Mouse (Mus musculus): ENCODE measurements around the gene Actl6a. TPM values are rescaled to one million over a fixed set of nuclear protein-coding genes. Genes with fewer than 3 reads are reported as not detected.
A peak's percentile ranks its signal among the peaks of the same experiment; 100 is the strongest.
"Not testable (repeated sequence)": the region's sequence is repeated elsewhere in the genome, so short reads cannot be mapped to it uniquely, and the experiment has no call there.

The Actl6a gene
- total and polyA plus RNA-seq, 2 experiments from 2014 or later: 43.6 to 44.3 TPM

- Histone ChIP-seq H3K27me3 (ENCODE audit: insufficient read depth, low read length) (no peaks in the 10 kb centered on the region), H3K9me3 (ENCODE audit: low read length) (no peaks in the 10 kb centered on the region), H3K4me1 (ENCODE audit: insufficient read depth) (no peaks in the 10 kb centered on the region), H3K9ac (no peak overlapping the region), H3K36me3 (ENCODE audit: insufficient read depth) (peaks cover 84% of the 10 kb centered on the region), H3K27ac (ENCODE audit: low read depth, low read length) (no peak overlapping the region), H3K4me3 (ENCODE audit: low read depth, low read length) (no peak overlapping the region), H3K4me2 (ENCODE audit: low read depth) (no peak overlapping the region)
- TF ChIP-seq CTCF (IDR thresholded peaks at IDR 0.05; ENCODE audit: low read depth): no peak
- no peak for ATAC-seq
- WGBS: 83% methylated on average over 4 of the region's 4 CpGs
- DNase-seq: no peak
Observed at GRCm38 (mm10) chr3:32727861-32728260, 21.8 kb downstream of the Actl6a start.

- ATAC-seq (peak; percentile 98), DNase-seq (peak; percentile 99)
- H3K9ac ChIP-seq: peak within 1 kb of the TSS; percentile 81
- no peaks in the 10 kb centered on the region for H3K27me3 ChIP-seq (ENCODE audit: insufficient read depth, low read length)
- 0 out of 2 replicates have a peak, but pooled peaks cover 9% of the 10 kb centered on the region for H3K4me1 ChIP-seq (ENCODE audit: insufficient read depth)
- H3K27ac ChIP-seq (ENCODE audit: low read depth, low read length): peak within 1 kb of the TSS; percentile 94
- WGBS: 1% methylated on average over 62 of the region's 62 CpGs
- H3K9me3 ChIP-seq (ENCODE audit: low read length): no peaks in the 10 kb centered on the region
- H3K36me3 ChIP-seq (ENCODE audit: insufficient read depth): peaks cover 19% of the 10 kb centered on the region
- H3K4me3 ChIP-seq (ENCODE audit: low read depth, low read length): peak within 1 kb of the TSS; percentile 80
- TF ChIP-seq CTCF (IDR thresholded peaks at IDR 0.05; ENCODE audit: low read depth): no peak
- peak within 1 kb of the TSS; percentile 84 for H3K4me2 ChIP-seq (ENCODE audit: low read depth)
Observed at GRCm38 (mm10) chr3:32736244-32737171, 30.4 kb downstream of the Actl6a start, which contains the start of gene Ndufb5. Gene Ndufb5 (plus strand): TSS chr3:32736990.

GRCm38 (mm10) chr3:32737172-32737655, 31.1 kb downstream of the Actl6a start, which contains the start of gene Mrpl47:
Gene Mrpl47 (minus strand): TSS chr3:32737605.
- H3K9me3 ChIP-seq (ENCODE audit: low read length): no peaks in the 10 kb centered on the region
- TF ChIP-seq CTCF (IDR thresholded peaks at IDR 0.05; ENCODE audit: low read depth): no peak
- peak within 1 kb of the TSS; percentile 81 for H3K9ac ChIP-seq
- DNase-seq: no peak
- peak within 1 kb of the TSS; percentile 80 for H3K4me3 ChIP-seq (ENCODE audit: low read depth, low read length)
- H3K4me1 ChIP-seq (ENCODE audit: insufficient read depth): 0 out of 2 replicates have a peak, but pooled peaks cover 9% of the 10 kb centered on the region
- peak; percentile 38 for ATAC-seq
- peaks cover 12% of the 10 kb centered on the region for H3K36me3 ChIP-seq (ENCODE audit: insufficient read depth)
- 2% methylated on average over 31 of the region's 31 CpGs for WGBS
- peak within 1 kb of the TSS; percentile 84 for H3K4me2 ChIP-seq (ENCODE audit: low read depth)
- H3K27ac ChIP-seq (ENCODE audit: low read depth, low read length): peak within 1 kb of the TSS; percentile 94
- H3K27me3 ChIP-seq (ENCODE audit: insufficient read depth, low read length): no peaks in the 10 kb centered on the region

GRCm38 (mm10) chr3:32738549-32738948, 32.5 kb downstream of the Actl6a start:
- H3K36me3 ChIP-seq (ENCODE audit: insufficient read depth): peaks cover 4% of the 10 kb centered on the region; the same call in 1 of the 2 replicates
- no peak for DNase-seq
- WGBS: 96% methylated on average over 5 of the region's 5 CpGs
- no peaks in the 10 kb centered on the region for H3K9me3 ChIP-seq (ENCODE audit: low read length)
- no peak overlapping the region for H3K4me2 ChIP-seq (ENCODE audit: low read depth)
- 0 out of 2 replicates have a peak, but pooled peaks cover 9% of the 10 kb centered on the region for H3K4me1 ChIP-seq (ENCODE audit: insufficient read depth)
- no peak overlapping the region for H3K4me3 ChIP-seq (ENCODE audit: low read depth, low read length)
- no peak overlapping the region for H3K27ac ChIP-seq (ENCODE audit: low read depth, low read length)
- H3K9ac ChIP-seq: no peak overlapping the region
- no peak for ATAC-seq
- no peaks in the 10 kb centered on the region for H3K27me3 ChIP-seq (ENCODE audit: insufficient read depth, low read length)
- TF ChIP-seq CTCF (IDR thresholded peaks at IDR 0.05; ENCODE audit: low read depth): no peak

GRCm38 (mm10) chr3:32742276-32742780, 36.2 kb downstream of the Actl6a start:
- WGBS: 95% methylated on average over 2 of the region's 2 CpGs
- no peak for ATAC-seq
- H3K36me3 ChIP-seq (ENCODE audit: insufficient read depth): peaks cover 15% of the 10 kb centered on the region

GRCm38 (mm10) chr3:32745001-32745400, 38.9 kb downstream of the Actl6a start:
- Histone ChIP-seq H3K36me3 (ENCODE audit: insufficient read depth) (peaks cover 32% of the 10 kb centered on the region), H3K9ac (no peak overlapping the region), H3K4me2 (ENCODE audit: low read depth) (no peak overlapping the region), H3K4me1 (ENCODE audit: insufficient read depth) (no peaks in the 10 kb centered on the region), H3K27me3 (ENCODE audit: insufficient read depth, low read length) (no peaks in the 10 kb centered on the region), H3K27ac (ENCODE audit: low read depth, low read length) (no peak overlapping the region), H3K9me3 (ENCODE audit: low read length) (no peaks in the 10 kb centered on the region), H3K4me3 (ENCODE audit: low read depth, low read length) (no peak overlapping the region)
- ATAC-seq: no peak
- no peak for TF ChIP-seq CTCF (IDR thresholded peaks at IDR 0.05; ENCODE audit: low read depth)
- WGBS: 93% methylated on average over 6 of the region's 6 CpGs
- DNase-seq: no peak

More at GRCm38 (mm10) chr3:32742276-32742780, 36.2 kb downstream of the Actl6a start:
- H3K9ac ChIP-seq: no peak overlapping the region
- DNase-seq: no peak
- TF ChIP-seq CTCF (IDR thresholded peaks at IDR 0.05; ENCODE audit: low read depth): no peak
- no peak overlapping the region for H3K4me3 ChIP-seq (ENCODE audit: low read depth, low read length)
- no peak overlapping the region for H3K27ac ChIP-seq (ENCODE audit: low read depth, low read length)
- H3K4me2 ChIP-seq (ENCODE audit: low read depth): no peak overlapping the region
- no peaks in the 10 kb centered on the region for H3K27me3 ChIP-seq (ENCODE audit: insufficient read depth, low read length)
- H3K4me1 ChIP-seq (ENCODE audit: insufficient read depth): 0 out of 2 replicates have a peak, but pooled peaks cover 9% of the 10 kb centered on the region
- no peaks in the 10 kb centered on the region for H3K9me3 ChIP-seq (ENCODE audit: low read length)

- peaks cover 36% of the 10 kb centered on the region for H3K36me3 ChIP-seq (ENCODE audit: insufficient read depth)
- H3K4me3 ChIP-seq (ENCODE audit: low read depth, low read length); H3K9ac ChIP-seq; H3K27me3 ChIP-seq (ENCODE audit: insufficient read depth, low read length); ATAC-seq; H3K4me1 ChIP-seq (ENCODE audit: insufficient read depth); DNase-seq; H3K27ac ChIP-seq (ENCODE audit: low read depth, low read length); H3K9me3 ChIP-seq (ENCODE audit: low read length); H3K4me2 ChIP-seq (ENCODE audit: low read depth): not testable (repeated sequence)
Observed at GRCm38 (mm10) chr3:32745426-32745825, 39.3 kb downstream of the Actl6a start.
